Mouse (Mus musculus) liver, adult (tissue): ENCODE results near the gene Ssna1.

Experiments used
- GATA4 ChIP-seq: IDR thresholded peaks from 2 replicates; pipeline ENCODE4 v1.6.1; 2014; ENCODE audit warnings: mild to moderate bottlenecking, low read length; ENCODE audit not compliant: insufficient replicate concordance

Gene Ssna1

GRCm38 (mm10) chr2:25292856-25293255, 20.6 kb upstream of the Ssna1 start:
- TF ChIP-seq GATA4 = no peak

DNA sequence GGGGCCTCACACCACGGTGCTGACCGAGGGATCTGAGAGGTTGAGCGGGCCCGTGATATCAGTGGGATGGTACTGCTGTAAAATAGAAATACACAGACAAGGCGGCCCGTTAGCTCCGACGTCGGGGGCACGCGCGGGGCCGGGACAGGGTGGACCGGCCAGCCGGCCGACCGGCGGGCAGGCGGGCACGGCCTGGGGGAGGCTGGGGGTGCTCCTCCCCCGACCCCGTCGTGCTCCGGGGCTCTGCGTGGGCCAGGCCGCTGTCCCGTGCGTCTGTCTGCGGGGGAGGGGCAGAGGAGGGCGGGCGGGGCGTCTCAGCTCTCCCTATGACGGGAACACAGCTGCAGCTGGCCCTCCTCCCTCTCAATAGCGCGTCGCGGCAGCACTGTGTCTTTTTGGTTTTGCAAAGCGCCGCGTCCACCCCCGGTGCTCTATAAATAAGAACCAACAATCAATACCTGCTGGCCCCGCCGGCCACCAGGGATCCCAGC, 19.9 kb upstream of the Ssna1 start:
- TF ChIP-seq GATA4 = no peak

GRCm38 (mm10) chr2:25291184-25292053, 19.2 kb upstream of the Ssna1 start:
- no peak for TF ChIP-seq GATA4

- TF ChIP-seq GATA4 = no peak
Measured at GRCm38 (mm10) chr2:25290816-25291130, 18.5 kb upstream of the Ssna1 start.

GRCm38 (mm10) chr2:25290101-25290815, 18.0 kb upstream of the Ssna1 start:
- no peak for TF ChIP-seq GATA4

GRCm38 (mm10) chr2:25289651-25290050, 17.4 kb upstream of the Ssna1 start, which contains the start of gene Lrrc26:
Gene Lrrc26, plus strand, starts transcription at chr2:25289915.
- TF ChIP-seq GATA4 = no peak

- no peak for TF ChIP-seq GATA4
Measured at GRCm38 (mm10) chr2:25288734-25289345, 16.6 kb upstream of the Ssna1 start.

DNA sequence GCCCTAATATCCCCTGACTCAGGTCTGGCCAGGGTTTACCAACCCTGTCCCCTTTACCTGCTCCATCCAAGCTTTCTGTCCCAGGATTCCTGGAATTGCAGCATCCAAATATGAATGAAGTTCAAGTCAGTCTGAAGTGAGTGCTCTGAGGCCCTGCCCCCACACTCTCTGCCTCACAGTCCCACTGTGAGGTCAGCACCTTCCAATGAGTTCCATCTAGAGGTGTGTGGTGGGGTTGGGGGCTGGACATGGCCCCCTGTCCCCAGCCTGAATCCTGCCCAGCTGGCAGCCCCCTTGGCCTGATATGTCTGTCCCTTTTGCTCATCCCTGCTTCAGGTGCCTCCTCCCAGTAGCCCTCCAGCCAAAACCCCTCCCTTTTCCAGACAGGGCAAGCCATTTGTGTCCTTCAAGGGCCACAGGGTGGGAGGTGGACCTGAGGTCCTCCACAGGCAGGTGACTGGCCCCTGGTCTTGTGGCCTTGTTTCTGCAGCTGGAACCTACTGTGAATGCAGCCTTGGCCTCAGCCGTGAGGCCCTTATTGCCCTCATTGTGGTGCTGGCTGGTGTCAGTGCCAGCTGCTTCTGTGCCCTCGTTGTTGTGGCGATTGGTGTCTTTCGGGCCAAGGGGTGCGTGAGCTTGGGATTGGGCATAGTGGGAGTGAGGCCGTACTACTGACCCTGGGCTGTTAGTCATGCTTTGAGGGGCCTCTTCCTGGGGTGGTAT, 15.8 kb upstream of the Ssna1 start, which contains the start of gene Tmem210:
Gene Tmem210 (plus strand): TSS at position 219 of the 723 bp plus-strand sequence.
- no peak for TF ChIP-seq GATA4

- TF ChIP-seq GATA4 = no peak
Measured at GRCm38 (mm10) chr2:25286837-25287636, 14.8 kb upstream of the Ssna1 start.

DNA sequence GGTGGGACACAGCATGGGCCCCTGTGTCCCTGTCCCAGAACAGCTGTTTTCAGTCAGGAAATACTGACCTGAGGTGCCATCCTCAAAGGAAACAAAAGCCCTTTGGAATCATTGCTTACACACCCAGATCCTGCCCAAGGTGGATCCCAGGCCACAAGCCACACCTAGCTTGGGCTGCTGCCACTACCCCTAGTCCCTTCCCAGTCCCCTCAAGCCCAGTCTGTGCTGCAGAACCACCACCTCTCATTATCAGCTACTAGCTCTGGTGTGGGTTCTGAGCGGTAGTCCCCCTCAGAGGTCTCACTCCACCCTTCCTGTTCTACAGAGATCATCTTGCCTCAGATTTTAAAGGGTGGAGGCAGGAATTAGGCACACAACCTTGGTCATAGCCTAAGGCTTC, 14.1 kb upstream of the Ssna1 start:
- TF ChIP-seq GATA4 = no peak

DNA sequence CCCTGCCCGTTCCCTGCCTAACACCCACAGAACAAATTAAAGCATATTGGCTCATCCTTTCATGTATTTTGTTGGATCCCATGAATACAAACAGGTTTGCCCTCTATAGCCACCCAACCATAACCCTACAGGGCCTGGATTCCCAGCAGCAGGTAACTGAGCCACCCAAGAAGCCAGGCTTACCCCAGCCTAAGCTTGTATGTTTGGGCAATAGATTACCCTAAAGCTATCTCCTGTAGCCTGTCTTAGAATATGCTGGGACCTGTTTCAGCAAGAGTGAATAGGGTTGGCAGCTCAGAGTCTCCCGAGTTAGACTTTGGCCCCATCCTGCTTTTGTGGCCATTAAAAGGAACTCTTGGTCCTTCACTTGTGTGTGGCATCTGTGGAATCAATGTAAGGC, 13.3 kb upstream of the Ssna1 start:
- TF ChIP-seq GATA4 = no peak

- TF ChIP-seq GATA4 = no peak
Measured at GRCm38 (mm10) chr2:25278928-25279882, 7.0 kb upstream of the Ssna1 start.

DNA sequence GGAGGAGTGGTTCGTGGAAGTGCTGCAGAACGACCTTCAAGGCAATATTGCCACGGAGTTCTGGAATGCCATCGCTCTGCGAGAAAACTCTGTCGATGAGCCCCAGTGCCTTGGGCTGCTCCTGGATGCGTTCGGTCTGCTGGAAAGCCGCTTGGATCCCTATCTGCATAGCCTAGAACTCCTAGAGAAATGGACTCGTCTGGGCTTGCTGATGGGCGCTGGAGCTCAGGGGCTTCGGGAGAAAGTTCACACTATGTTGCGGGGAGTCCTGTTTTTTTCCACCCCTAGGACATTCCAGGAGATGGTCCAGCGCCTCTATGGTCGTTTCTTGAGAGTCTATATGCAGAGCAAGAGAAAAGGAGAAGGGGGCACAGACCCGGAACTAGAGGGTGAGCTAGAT, 772 bp upstream of the Ssna1 start:
- no peak for TF ChIP-seq GATA4

DNA sequence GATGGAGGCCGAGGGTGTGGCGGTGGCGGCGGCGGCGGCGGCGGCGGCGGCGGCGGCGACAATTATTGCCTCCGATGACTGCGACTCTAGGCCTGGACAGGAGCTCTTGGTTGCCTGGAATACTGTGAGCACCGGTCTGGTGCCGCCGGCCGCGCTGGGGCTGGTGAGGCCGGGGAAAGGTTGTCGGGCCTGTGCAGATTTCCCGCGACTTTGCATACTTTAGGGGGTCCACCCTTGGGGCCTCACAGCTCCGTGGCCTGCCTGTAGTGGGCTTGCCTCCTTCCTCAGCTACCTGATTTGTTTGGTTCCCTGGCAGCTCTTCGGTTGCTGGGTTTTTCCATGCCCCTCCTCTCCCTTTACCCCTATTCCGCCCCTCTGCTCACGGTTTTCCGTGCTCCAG, 277 bp upstream of the Ssna1 start:
- TF ChIP-seq GATA4 = no peak
